Mouse (Mus musculus) embryonic facial prominence, embryonic 11.5 days (tissue): Measurements from ENCODE around the gene Draxin. TPM values are rescaled to one million over a fixed set of nuclear protein-coding genes. Genes with fewer than 3 reads are reported as not detected.

Experiments
- ATAC-seq: fragments of 200-750 bp; cut with Nextera tagmentation; replicated peaks from 2 replicates; pipeline ENCODE4 v1.8.0; 2017; ENCODE audit warnings: low read depth; ENCODE audit not compliant: insufficient number of reproducible peaks, low FRiP score, low TSS enrichment
- DNase-seq: peaks from one replicate; pipeline ENCODE4 v3.0.0-alpha.2; 2015; ENCODE audit warnings: low spot score
- H3K27ac ChIP-seq: fragments of 300-500 bp; sonication (generic); replicated peaks from 2 replicates; pipeline ENCODE4 v1.5.1; 2014; ENCODE audit warnings: mild to moderate bottlenecking, low read depth, low read length, control low read depth
- H3K27me3 ChIP-seq: fragments of 300-500 bp; sonication (generic); 2 replicates; pipeline ENCODE4 v1.6.1; 2014; ENCODE audit warnings: mild to moderate bottlenecking, low read length, moderate library complexity, mixed read lengths; ENCODE audit not compliant: control insufficient read depth, insufficient read depth
- H3K36me3 ChIP-seq: fragments of 300-500 bp; sonication (generic); replicated peaks from 2 replicates; pipeline ENCODE4 v1.6.1; 2014; ENCODE audit warnings: low read depth, mild to moderate bottlenecking, low read length, moderate library complexity, mixed read lengths; ENCODE audit not compliant: control insufficient read depth, insufficient read depth
- H3K4me1 ChIP-seq: fragments of 300-500 bp; sonication (generic); 2 replicates; pipeline ENCODE4 v1.6.1; 2014; ENCODE audit warnings: low read length, mixed read lengths; ENCODE audit not compliant: control insufficient read depth, insufficient read depth
- H3K4me2 ChIP-seq: fragments of 300-500 bp; sonication (generic); 2 replicates; pipeline ENCODE4 v1.6.1; 2014; ENCODE audit warnings: low read depth, mild to moderate bottlenecking, control low read depth, low read length, moderate library complexity
- H3K4me3 ChIP-seq: fragments of 300-500 bp; sonication (generic); 2 replicates; pipeline ENCODE4 v1.5.1; 2014; ENCODE audit warnings: low read depth, low read length, control low read depth
- H3K9ac ChIP-seq: fragments of 300-500 bp; sonication (generic); replicated peaks from 2 replicates; pipeline ENCODE4 v1.6.1; 2014; ENCODE audit warnings: mild to moderate bottlenecking, control low read depth, low read length
- H3K9me3 ChIP-seq: fragments of 300-500 bp; sonication (generic); replicated peaks from 2 replicates; pipeline ENCODE4 v1.6.1; 2016; ENCODE audit warnings: mild to moderate bottlenecking, low read length, inconsistent platforms, mixed read lengths; ENCODE audit not compliant: control insufficient read depth
- WGBS: fragments of 180-500 bp; shearing (Covaris S2); extraction: QIAGEN DNeasy Blood & Tissue Kit; methylation state at CpG from one replicate; pipeline ENCODE4 v1.1.7; 2014; 5-methylcytosine and 5-hydroxymethylcytosine counted together
- polyA plus RNA-seq: library from polyadenylated mRNA; unstranded; fragments of >200 nt; fragmentation: Nextera tagmentation; extraction: Ambion mirVana; gene quantifications from 2 replicates; pipeline ENCODE4 v1.2.1, GENCODE M21; 2014

Draxin gene
- polyA plus RNA-seq, 1 experiment from 2014 or later, result 1.2 TPM

GRCm38 (mm10) chr4:148083176-148083899, 47.2 kb downstream of the Draxin start:
- no peaks in the 10 kb centered on the region for H3K36me3 ChIP-seq
- no peak overlapping the region for H3K4me3 ChIP-seq
- no peaks in the 10 kb centered on the region for H3K27me3 ChIP-seq
- H3K4me1 ChIP-seq, result peaks cover 3% of the 10 kb centered on the region; the same call in 1 of the 2 replicates
- no peaks in the 10 kb centered on the region for H3K9me3 ChIP-seq
- WGBS, result 45% methylated on average over 21 of the region's 21 CpGs
- H3K9ac ChIP-seq, result no peak overlapping the region
- H3K27ac ChIP-seq, result no peak overlapping the region
- no peak overlapping the region for H3K4me2 ChIP-seq
- ATAC-seq (no peak), DNase-seq (no peak)

- Histone ChIP-seq H3K27me3 (no peaks in the 10 kb centered on the region), H3K9ac (no peak overlapping the region), H3K9me3 (no peaks in the 10 kb centered on the region), H3K4me2 (no peak overlapping the region), H3K36me3 (no peaks in the 10 kb centered on the region), H3K4me3 (no peak overlapping the region), H3K27ac (no peak overlapping the region), H3K4me1 (peaks cover 3% of the 10 kb centered on the region; the same call in 1 of the 2 replicates)
- DNase-seq (peak; percentile 75), ATAC-seq (no peak)
- WGBS, result 48% methylated on average over 12 of the region's 12 CpGs
Measured at GRCm38 (mm10) chr4:148082257-148083044, 48.0 kb downstream of the Draxin start.

GRCm38 (mm10) chr4:148081201-148081600, 49.3 kb downstream of the Draxin start:
- H3K27ac ChIP-seq, result no peak overlapping the region
- DNase-seq, result no peak
- no peak overlapping the region for H3K9ac ChIP-seq
- no peak for ATAC-seq
- H3K4me3 ChIP-seq, result no peak overlapping the region
- H3K4me2 ChIP-seq, result no peak overlapping the region
- no peaks in the 10 kb centered on the region for H3K4me1 ChIP-seq
- H3K27me3 ChIP-seq, result no peaks in the 10 kb centered on the region
- H3K9me3 ChIP-seq, result no peaks in the 10 kb centered on the region
- whole genome bisulfite sequencing, result 90% methylated on average over 10 of the region's 10 CpGs
- H3K36me3 ChIP-seq, result no peaks in the 10 kb centered on the region

- H3K9ac ChIP-seq, result no peak overlapping the region
- H3K27ac ChIP-seq, result no peak overlapping the region
- no peaks in the 10 kb centered on the region for H3K36me3 ChIP-seq
- 76% methylated on average over 1 of the region's 1 CpGs for WGBS
- H3K4me3 ChIP-seq, result no peak overlapping the region
- no peaks in the 10 kb centered on the region for H3K27me3 ChIP-seq
- H3K4me2 ChIP-seq, result no peak overlapping the region
- no peaks in the 10 kb centered on the region for H3K4me1 ChIP-seq
- DNase-seq (no peak), ATAC-seq (no peak)
- H3K9me3 ChIP-seq, result no peaks in the 10 kb centered on the region
Measured at GRCm38 (mm10) chr4:148080597-148080973, 49.9 kb downstream of the Draxin start.

GRCm38 (mm10) chr4:148079944-148080596, 50.4 kb downstream of the Draxin start:
- no peaks in the 10 kb centered on the region for H3K9me3 ChIP-seq
- H3K4me3 ChIP-seq, result no peak overlapping the region
- no peaks in the 10 kb centered on the region for H3K36me3 ChIP-seq
- DNase-seq, result no peak
- no peak for ATAC-seq
- no peak overlapping the region for H3K27ac ChIP-seq
- H3K4me1 ChIP-seq, result no peaks in the 10 kb centered on the region
- H3K9ac ChIP-seq, result no peak overlapping the region
- 89% methylated on average over 8 of the region's 8 CpGs for WGBS
- H3K4me2 ChIP-seq, result no peak overlapping the region
- no peaks in the 10 kb centered on the region for H3K27me3 ChIP-seq

GRCm38 (mm10) chr4:148079212-148079611, 51.3 kb downstream of the Draxin start:
- no peak overlapping the region for H3K27ac ChIP-seq
- H3K9ac ChIP-seq, result no peak overlapping the region
- DNase-seq (no peak), ATAC-seq (no peak)
- H3K9me3 ChIP-seq, result no peaks in the 10 kb centered on the region
- WGBS, result 56% methylated on average over 6 of the region's 6 CpGs
- H3K27me3 ChIP-seq, result no peaks in the 10 kb centered on the region
- no peaks in the 10 kb centered on the region for H3K36me3 ChIP-seq
- no peak overlapping the region for H3K4me3 ChIP-seq
- H3K4me2 ChIP-seq, result no peak overlapping the region
- no peaks in the 10 kb centered on the region for H3K4me1 ChIP-seq

- Histone ChIP-seq H3K4me2 (no peak overlapping the region), H3K27me3 (no peaks in the 10 kb centered on the region), H3K4me3 (no peak overlapping the region), H3K9me3 (no peaks in the 10 kb centered on the region), H3K9ac (peak overlapping the region; percentile 37; the same call in 1 of the 2 replicates), H3K4me1 (no peaks in the 10 kb centered on the region), H3K36me3 (no peaks in the 10 kb centered on the region), H3K27ac (no peak overlapping the region)
- no peak for DNase-seq
- 89% methylated on average over 6 of the region's 6 CpGs for WGBS
- no peak for ATAC-seq
Measured at GRCm38 (mm10) chr4:148075881-148076280, 54.6 kb downstream of the Draxin start.
